Mouse (Mus musculus): ENCODE results near the gene Krt33b. TPM values are rescaled to one million over a fixed set of nuclear protein-coding genes. Genes with fewer than 3 reads are reported as not detected.

Krt33b gene
- not detected for total RNA-seq (2021)
- long read RNA-seq, partial matches to known transcripts: 1 of 1 reads
- long read RNA-seq, other reads (novel, unspliced or antisense): 0 of 1 reads

DNA sequence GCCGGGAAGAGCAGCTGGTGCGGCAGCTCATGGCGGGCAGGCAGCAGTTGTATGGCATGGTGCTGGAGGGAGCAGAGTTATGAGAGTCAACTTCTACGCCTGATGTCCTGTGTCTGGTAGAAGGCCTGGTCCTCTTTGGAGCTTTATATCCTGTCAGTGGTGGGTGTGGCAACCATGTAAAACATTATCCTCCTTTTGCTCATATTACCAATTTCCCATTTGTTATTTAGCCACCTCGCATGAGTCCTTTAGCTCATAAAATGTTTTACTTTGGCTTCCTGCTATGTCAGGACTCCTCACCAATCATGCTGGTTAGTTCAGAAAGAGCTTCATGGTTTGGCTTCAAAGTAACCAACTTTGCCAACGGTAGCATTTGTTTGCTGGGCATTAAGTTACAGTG, at the start of gene Krt33b:
Krt33b (minus strand) TSS at position 101 of the 400 bp plus-strand sequence.
- DNase-seq (ENCODE audit: low spot score in 2 of 2): no peak

DNA sequence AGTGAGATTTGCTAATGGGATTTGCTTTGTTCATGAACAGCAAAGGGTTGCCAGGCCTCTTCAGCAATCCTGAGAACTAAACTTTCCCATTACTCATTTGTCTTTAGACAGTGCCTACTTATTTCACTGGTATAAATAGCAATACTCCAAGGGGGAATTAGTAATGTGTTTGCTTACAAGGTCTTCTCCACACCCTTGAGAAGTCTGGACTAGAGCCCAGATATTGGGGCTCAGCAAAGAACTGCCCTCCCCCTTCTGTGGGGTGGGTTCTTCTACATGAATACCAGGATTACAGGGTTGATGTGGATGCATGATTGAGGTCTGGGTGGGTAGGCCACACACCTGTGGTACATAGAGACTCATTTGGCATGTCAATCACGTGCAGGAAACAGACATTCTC, 44.2 kb upstream of the Krt33b start:
- no peak for DNase-seq (ENCODE audit: low spot score in 2 of 2)

DNA sequence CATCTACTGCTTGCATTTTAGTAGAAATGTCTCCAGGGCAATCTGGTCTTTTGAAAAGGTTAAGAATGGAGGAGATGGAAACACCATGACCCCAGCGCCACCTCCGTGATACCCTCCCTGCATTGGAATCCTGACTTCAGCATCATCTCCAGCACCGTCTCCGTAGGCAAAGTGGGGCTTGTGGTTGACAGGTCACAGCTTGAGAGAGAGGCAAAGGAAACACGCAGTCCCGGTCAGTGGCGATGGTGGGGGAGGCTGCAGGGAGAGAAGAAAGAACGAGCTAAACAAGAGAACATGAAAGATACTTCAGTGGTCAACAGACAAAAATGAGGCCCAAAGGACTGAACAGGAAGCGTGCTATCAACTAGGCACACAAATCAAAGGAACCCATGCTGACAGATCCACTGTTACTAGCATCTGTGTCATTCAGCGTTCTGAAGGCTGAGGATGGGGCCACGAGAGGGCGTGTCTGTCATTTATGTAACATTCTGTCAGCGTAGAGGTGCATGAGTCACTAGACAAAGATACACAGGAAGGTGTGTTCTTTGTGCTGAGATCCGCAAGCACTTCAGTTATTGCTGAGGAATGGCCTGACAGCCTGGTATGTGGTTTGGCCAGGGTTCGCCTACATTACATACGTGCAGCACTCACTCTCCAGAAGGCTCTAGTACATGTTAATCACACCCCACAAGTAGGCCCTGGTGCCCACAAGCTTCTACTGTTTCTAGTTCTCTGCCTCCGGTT, 37.8 kb upstream of the Krt33b start:
- no peak for DNase-seq (ENCODE audit: low spot score in 2 of 2)

DNA sequence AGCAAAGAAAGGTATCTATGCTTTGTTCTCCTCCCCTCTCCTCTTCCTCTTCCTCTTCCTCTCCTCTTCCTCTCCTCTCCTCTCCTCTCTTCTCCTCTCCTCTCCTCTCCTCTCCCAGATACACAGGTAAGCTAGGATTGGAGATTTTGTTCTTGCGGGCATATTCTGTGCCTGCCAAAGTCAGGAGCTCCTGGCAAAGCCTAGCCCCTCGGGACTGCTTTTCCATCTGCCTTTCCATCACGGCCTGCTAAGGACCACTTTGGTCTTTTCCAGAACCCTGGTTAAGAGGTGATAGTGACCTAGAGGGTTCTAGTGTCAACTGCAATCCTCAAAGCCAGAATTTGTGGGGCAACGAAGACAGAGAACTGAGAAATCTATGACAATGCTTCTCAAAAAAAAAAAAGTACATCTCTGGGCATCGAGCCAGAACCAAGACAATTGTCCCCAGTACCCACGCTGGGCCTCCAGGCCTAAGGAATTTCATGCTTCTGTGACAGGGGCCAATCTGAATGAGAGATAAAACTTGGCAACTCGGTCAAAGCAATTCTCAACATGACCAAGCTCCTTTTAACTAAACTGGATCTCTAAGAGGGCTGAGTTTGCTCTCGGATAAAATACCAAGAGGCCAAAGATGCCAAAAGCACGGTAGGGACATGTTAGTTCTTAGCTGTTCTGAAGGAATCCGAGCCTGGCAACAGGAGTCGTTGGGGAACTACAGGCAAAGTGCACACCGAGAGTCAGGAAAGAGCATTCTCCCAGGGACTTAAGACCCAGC, 36.8 kb upstream of the Krt33b start:
- no peak for DNase-seq (ENCODE audit: low spot score in 2 of 2)

DNA sequence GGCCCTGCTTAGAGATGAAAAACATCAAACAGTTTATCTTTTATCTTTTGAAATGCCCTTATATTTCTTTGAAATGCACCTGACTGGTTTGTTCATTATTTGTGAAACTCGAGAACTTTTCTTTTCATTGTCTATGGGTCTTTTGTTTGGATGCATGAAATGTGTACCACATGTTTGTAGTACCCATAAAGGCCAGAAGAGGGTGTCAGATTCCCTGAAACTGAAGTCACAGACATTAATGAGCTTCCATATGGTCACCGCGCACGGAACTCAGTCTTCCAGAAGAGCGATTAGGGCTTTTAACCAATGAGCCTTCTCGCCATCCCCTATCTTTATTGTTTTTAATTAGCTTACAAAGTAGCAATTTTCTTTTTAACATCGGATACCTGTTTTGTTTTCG, 29.2 kb upstream of the Krt33b start:
- DNase-seq (ENCODE audit: low spot score in 2 of 2): no peak

DNA sequence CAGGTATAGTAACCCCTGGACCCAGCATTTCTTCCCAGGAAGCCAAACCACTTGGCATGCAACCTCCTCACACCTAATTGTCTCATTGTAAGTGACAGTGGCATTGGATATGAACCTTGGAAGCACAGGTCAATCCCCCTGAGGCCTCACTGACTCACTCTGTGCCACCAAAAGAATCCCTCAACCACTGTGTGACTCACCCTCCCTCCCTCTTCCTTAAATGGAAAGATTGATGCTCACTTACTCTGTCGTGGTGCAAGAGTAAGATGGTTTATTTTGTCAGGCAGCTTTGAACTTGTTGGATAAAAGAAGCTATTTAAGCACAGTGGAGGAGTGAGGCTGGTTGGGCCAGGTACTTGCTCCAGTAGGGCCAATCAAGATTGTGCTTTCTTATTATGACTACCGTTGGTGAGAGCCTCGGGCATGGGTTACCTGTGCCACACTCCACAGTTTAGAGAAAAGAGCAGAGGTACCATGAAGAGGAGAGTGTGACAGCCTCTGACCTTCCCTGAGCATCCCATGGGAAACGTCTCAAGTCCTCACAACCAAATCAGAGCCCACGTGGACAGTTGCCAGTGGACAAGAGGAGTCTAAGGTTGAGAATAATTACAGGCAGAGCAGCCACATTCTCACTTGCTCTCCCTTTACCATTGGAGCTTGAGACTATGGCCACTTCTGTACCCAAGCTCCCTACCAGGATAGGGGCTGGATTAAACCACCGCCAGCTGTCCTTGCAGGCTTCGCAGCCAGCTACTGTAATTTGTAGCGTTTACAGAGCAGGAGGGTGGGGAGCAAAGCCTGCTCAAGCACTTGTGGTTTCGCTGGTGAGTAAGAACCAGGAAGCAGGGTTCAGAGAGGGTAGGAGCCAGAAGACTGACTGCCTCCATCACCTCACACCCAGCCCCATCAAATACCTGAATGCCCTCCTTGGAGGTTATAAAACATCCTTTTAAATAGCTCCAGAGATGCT, 26.3 kb upstream of the Krt33b start:
- DNase-seq (ENCODE audit: low spot score in 2 of 2): no peak

DNA sequence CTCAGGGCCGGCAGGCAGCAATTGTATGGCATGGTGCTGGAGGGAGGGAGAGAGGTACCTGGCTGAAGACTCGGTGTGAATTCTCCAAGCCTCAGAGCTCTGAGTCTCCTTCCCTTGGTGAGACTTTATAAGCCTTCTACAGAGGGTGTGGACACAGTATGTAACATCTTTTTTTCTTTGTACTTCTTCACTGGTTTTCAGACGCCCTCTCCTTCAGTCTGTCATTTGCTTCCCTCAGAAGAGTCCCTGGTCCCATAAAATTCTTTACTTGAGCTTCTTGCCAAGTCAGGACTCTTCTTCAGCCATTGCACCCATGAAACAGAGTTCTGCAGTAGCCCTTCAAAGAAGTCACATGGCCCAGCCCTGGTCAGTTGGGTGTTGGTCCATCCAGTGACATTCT, 20.8 kb upstream of the Krt33b start, which contains the start of gene Krt31:
Krt31 (minus strand) TSS at position 101 of the 400 bp plus-strand sequence.
- DNase-seq (ENCODE audit: low spot score in 2 of 2): no peak

DNA sequence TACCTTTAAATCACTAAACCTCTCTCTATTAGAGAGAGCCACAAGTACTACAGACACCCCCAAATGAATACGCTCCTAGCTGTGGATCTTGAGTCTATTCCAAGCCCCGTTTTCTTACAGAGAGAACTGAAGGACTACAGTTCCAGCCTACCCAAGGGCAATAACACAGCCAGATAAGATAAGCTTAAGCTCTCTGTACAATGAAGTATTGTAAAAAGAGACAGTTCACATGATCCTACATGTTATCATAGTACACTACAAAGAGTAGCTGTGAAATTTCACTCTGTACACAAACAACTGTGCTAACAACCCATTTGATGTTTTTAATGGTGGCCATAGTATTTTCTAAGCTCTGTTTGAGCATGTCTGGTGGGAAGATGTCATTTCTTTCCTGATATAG, 17.5 kb upstream of the Krt33b start:
- no peak for DNase-seq (ENCODE audit: low spot score in 2 of 2)

DNA sequence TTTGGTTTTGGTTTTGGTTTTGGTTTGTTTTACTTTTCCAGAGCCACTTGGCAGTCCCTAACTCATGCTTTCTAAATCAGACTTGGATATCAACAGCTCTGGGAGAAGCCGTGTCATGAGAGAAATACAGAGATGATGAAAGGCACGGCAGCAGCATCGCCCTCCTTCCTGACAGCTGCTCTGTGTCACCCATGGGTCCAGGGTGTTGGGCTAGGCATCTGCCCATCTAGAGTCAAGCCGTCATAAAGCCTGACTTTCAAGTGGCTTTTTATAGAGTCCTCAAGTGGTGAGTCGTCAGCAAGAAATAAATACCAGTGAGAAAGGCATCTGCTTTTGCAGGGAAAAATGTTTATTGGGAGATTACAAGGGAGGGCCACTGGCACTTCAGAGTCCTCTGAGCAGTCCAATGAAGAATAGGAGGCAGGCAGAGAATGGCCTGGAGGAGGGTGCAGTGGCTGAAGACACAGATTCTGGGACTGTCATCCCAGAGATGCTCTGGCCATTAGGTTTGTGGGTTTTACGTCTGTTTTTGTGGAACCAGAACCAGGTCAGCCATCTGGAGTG, 16.7 kb upstream of the Krt33b start:
- DNase-seq (ENCODE audit: low spot score in 2 of 2): no peak

DNA sequence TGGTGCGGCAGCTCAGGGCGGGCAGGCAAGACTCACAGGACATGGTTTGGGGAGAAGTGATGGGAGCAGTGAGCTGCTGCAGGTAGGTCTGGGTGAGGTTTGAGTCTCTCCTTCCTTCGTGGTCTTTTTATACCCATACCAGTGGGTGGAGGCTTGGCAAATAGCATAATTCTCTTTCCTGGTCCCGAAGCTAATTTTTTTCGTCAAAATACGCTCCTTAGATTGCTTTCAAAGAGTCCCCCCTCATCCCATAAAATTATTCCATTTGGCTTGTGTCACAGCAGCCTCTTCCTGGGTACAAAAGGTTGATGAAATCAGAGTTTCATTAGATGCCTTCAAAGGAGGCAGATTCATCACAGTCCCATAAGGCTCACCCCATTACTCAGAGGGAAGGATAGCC, 11.8 kb upstream of the Krt33b start, which contains the start of gene Krt34:
Krt34 (minus strand) TSS at position 101 of the 400 bp plus-strand sequence.
- DNase-seq (ENCODE audit: low spot score in 2 of 2): no peak

DNA sequence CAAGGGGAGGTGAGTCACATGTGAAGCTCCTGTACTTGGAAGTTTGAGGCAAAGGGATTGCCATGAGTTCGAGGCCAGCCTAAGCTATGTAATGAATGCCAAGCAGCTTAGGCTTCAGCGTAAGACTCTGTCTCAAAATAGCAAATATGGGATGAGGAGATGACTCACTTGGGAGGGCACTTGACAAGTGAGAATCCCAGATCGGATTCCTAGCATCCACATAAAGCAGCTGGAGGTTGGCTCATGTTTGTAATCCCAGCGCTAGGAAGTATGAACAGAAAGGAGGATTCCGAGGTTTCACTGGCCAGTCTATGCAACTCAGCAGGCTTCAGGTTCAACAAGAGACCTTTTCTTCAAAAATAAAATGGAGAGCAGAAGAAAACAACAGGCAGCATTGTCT, 8.2 kb downstream of the Krt33b start:
- no peak for DNase-seq (ENCODE audit: low spot score in 2 of 2)

DNA sequence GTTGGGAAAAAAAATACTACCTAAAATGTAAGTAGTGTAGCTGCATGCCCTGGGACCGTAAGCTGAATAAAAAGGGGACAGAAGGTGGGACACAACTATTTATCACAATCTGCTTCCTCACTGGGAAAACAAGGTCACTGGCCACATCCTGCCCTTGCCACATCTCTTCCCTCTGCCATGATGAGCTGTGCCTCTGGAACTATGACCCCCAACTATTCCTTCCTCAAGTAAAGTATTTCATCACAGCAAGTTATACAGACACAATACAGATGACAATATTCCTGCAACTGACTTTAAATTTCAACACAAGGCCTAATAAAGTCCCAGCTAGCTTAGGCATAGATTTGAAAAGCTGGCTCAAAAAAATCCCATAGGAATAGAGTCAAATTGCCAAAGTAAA, 10.2 kb downstream of the Krt33b start:
- no peak for DNase-seq (ENCODE audit: low spot score in 2 of 2)

DNA sequence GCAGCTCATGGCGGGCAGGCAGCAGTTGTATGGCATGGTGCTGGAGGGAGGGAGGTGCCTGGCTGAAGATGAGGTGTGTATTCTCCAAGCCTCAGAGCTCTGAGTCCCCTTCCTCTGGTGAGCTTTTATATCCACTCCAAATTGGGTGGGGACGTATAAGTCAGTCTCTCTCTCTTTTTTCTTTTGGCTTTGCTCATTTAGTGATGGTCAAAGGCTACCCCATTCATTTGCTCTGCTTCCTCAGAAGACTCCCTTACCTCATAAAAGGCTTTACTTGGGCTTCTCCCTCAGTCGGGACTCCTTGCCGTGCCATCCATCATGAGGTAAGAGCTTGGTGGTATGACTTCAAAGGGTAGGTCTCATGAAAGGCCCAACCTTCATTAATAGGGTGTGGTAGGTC, 13.6 kb downstream of the Krt33b start, which contains the start of gene Krt33a:
Krt33a (minus strand) TSS at position 101 of the 400 bp plus-strand sequence.
- no peak for DNase-seq (ENCODE audit: low spot score in 2 of 2)

DNA sequence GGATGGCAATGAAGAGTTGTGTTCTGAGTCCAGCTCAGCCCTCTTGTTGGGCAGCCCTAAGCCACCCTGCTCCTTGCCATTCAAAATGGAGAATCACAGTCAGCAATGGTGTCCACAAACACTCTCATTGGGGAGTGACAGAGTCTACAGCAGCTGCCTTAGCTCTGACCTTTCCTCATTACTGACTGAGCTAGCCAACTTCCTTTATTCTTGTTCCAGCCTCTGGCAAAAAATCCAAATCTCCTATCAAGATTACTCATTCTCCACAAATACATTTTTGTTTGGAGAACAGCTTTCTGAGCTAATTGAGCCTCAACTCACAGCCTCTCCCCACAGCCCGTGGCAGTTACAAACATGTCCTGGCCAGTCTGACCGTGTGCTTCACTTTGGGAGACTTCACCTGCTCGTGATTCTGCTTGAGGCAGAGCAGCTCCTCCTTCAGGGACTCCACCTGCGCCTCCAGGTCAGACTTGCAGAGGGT, 15.9 kb downstream of the Krt33b start:
- no peak for DNase-seq (ENCODE audit: low spot score in 2 of 2)

DNA sequence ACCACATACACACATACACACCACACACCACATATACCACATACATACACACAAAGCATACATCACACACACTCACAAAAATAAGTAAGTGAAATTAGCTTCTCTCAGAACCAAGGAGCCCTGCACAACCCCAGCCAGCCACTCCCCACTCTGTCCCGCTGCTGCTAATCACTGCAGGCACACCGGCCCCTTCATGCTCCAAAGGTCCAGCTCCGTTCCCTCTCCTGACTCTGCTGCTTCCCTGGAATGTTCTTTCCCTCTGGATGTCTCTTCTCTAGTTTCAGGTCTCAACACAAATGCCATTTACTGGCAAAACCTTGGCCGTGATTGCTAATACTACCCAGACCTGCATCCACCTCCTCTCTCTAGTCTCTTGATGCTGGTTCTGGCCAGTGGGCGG, 19.0 kb downstream of the Krt33b start:
- DNase-seq (ENCODE audit: low spot score in 2 of 2): no peak

DNA sequence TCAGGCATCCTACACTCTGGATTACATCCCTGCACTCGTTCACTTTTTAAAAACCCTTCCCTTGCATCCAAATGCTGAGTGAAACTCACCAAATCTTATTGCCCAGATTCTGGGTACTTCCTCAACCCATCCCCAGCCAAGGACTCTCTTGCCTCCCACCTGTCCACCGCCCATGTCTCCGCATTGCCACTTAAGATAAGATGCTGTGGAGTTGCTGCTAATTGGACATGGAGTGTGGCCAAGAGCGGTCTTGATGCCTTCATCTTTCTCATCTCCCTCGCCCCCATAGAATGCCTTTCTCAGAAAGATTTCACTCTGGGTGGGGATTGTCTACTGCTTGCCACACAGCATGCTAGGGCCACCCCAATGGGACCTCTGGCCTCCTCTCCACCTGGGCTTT, 21.3 kb downstream of the Krt33b start:
- no peak for DNase-seq (ENCODE audit: low spot score in 2 of 2)

DNA sequence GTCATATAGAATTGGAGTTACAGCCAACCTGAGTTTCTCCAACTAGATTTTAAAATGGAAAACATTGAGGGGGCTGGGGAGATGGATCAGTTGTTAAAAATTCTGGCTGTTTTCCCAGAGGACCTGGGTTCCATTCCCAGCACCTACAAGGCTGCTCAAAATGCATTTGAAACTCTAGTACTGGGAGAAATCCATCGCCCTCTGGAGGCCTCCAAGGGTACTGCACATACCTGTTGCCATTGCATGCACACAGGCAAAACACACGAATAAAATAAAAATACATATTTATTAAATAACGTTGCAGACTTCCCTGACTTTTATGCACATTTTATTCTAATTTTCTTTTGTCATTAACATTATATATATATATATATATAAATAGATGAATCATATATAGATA, 23.0 kb downstream of the Krt33b start:
- DNase-seq (ENCODE audit: low spot score in 2 of 2): no peak

DNA sequence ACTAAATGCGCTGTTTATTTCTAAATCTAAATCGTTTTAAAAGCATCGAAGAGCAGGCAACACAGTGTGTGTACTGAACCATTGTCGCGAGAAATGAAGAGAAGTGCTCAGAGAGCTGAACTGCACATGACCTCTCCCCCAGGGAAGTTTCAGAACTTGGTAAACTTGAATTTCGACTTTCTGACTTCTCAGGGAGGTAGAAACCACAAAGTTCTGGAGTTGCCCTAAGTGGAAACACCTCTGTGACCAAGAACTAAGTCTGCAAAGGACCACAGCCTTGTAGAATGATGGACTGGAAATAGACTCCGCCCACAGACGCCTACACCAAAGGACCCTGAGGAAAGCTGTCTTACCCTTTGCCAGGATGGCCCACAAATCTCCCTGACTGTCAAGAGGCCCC, 23.8 kb downstream of the Krt33b start:
- DNase-seq (ENCODE audit: low spot score in 2 of 2): no peak

DNA sequence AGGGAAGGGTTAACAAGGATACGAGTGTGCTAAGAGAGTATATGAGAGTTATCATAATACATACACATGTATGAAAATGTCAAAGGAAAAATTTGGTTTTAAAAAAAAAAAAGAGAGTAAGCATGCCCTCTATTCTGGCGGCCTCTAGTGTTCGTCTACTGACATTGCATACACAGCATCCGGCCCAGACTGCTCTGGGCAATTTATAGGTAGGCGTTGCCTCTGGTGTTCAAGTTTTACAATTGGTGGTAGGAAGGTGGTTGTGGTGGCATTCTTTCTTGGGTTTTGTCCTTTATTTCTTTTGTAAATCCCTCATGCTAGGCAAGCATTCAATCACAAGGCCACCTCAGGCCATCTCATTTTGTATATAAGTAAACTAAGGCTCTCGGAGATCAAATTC, 24.8 kb downstream of the Krt33b start:
- peak; percentile 69 to 73 for DNase-seq (ENCODE audit: low spot score in 2 of 2)

DNA sequence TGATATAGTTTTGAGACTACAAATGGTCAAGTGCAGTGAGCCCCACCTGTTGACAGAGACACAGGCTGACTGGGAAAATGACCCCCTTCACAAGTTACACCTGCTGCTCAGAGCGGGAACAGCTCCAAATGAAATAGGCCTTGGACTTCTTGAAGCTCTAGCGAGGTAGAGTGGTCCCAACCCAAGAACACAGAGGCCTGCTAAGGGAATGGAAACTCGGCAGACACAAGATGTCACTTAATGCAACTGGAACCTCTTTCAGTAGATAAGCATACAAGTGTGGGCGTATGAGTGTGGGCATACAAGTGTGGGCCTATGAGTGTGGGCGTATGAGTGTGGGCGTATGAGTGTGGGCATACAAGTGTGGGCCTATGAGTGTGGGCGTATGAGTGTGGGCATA, 30.6 kb downstream of the Krt33b start:
- no peak for DNase-seq (ENCODE audit: low spot score in 2 of 2)

DNA sequence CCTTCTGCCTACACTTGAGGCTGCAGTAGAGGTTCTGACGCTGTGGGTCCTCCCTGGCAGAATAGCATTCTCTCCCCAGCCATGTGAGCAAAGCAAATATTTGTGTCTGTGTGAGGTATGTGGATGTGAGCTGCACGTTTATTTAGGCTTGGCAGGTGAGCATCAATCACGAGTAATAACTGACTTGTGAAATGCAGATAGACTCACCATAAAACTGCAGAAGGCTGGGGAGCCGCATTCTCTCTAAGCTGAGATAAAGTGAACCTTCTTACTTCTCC, 35.3 kb downstream of the Krt33b start:
- DNase-seq (ENCODE audit: low spot score in 2 of 2): no peak

Data from layer of hippocampus, postnatal 10 days (tissue).